ENCODE assay signal across 7 mouse cellular contexts in genomic region chr6:5509757-5510156, GRCm38 (mm10). TPM values are rescaled to one million over a fixed set of nuclear protein-coding genes. Genes with fewer than 3 reads are reported as not detected.
DNase-seq lines count a peak whose midpoint lies in the region; ATAC-seq and TF ChIP-seq lines count a peak whose summit lies in the region.

No protein-coding gene starts in this region.

- TF ChIP-seq CTCF in Patski (IDR thresholded peaks at IDR 0.05) = no peak
- TF ChIP-seq CTCF in brain, embryonic 14.5 days (IDR thresholded peaks at IDR 0.05; ENCODE audit: borderline replicate concordance, extremely low read depth, insufficient read depth, insufficient read length) = no peak

- no peak for TF ChIP-seq POLR2A in brain, embryonic 14.5 days (IDR thresholded peaks at IDR 0.05; ENCODE audit: borderline replicate concordance, extremely low read depth, insufficient read depth, insufficient read length, poor library complexity, severe bottlenecking)

- peak; percentile 77 for ATAC-seq in Patski
- peak; percentile 52; the same call in 1 of the 2 replicates for ATAC-seq in heart, embryonic 13.5 days (ENCODE audit: extremely low read depth, insufficient number of reproducible peaks, low FRiP score, low TSS enrichment)
- no peak for ATAC-seq in erythroblast, adult 5-6 weeks (replicated peaks; ENCODE audit: low FRiP score, poor library complexity, severe bottlenecking)

- WGBS in heart, embryonic 13.5 days = 15% methylated on average over 5 of the region's 5 CpGs

- H3K4me2 ChIP-seq in heart, embryonic 13.5 days = peak overlapping the region; percentile 57

- CTCF ChIA-PET in Patski (lab: Charles Lee) = no interaction called here

- POLR2A ChIA-PET in Patski (lab: Charles Lee) = no interaction called here

- H3K9ac ChIP-seq in heart, embryonic 13.5 days = 0 out of 2 replicates have a peak overlapping the region, but pooled peaks have one; percentile 52

- peaks cover 26% of the 10 kb centered on the region for H3K4me1 ChIP-seq in heart, embryonic 13.5 days

- no peaks in the 10 kb centered on the region for H3K27me3 ChIP-seq in Patski
- no peaks in the 10 kb centered on the region for H3K27me3 ChIP-seq in heart, embryonic 13.5 days (replicated peaks)

- in situ Hi-C loops in Patski (cut with MboI; ENCODE audit: low pct_unique_long_range_greater_than_20kb) = loop anchor here (5.0 kb wide), 1 partner anchor 92 kb away; no protein-coding TSS in a partner anchor

- no peaks in the 10 kb centered on the region for H3K36me3 ChIP-seq in heart, embryonic 13.5 days

- no peaks in the 10 kb centered on the region for H3K9me3 ChIP-seq in heart, embryonic 13.5 days

- H3K27ac ChIP-seq in heart, embryonic 13.5 days (replicated peaks) = peak overlapping the region; percentile 90

- peak; percentile 72 for DNase-seq in Patski (ENCODE audit: low read depth, low spot score)
- peak; percentile 15 for DNase-seq in brain, embryonic 14.5 days (ENCODE audit: low read depth)
- peak; percentile 74 to 92 for DNase-seq in kidney, postnatal 25 days
- peak; percentile 79 to 87 for DNase-seq in lung, postnatal 4 days
- no peak for DNase-seq in right cerebral cortex, postnatal 4 days

- no peak overlapping the region for H3K4me3 ChIP-seq in heart, embryonic 13.5 days

RNA-seq across cellular contexts. Expression of gene Pdk4, which starts 13.6 kb away (rescaled TPM):
- 6.0 TPM for polyA plus RNA-seq in Patski (2021)
- 1.1 and 1.3 TPM in 2 replicates for polyA plus RNA-seq in brain, embryonic 14.5 days (2012; rRNA removed)
- 20.4 and 22.4 TPM in 2 replicates for polyA plus RNA-seq in heart, embryonic 13.5 days (2015; fragmentation: Nextera tagmentation; extraction: Ambion mirVana)
- not detected in 2 replicates for total RNA-seq in erythroblast, adult 5-6 weeks (2015; ENCODE audit: low replicate concordance)
- not detected in 2 replicates for total RNA-seq in erythroblast, adult 5-6 weeks (2017; ENCODE audit: low replicate concordance)
